Comparison of ENCODE assay signal across 8 mouse cellular contexts in genomic region chr1:127206881-127207555, GRCm38 (mm10). TPM values are rescaled to one million over a fixed set of nuclear protein-coding genes. Genes with fewer than 3 reads are reported as not detected.
DNase-seq lines count a peak whose midpoint lies in the region; ATAC-seq and TF ChIP-seq lines count a peak whose summit lies in the region.

No protein-coding gene starts in this region.

- no peak for DNase-seq in heart, postnatal 4 days
- DNase-seq in MEL (ENCODE audit: low read depth, low spot score) = peak; percentile 69
- DNase-seq in heart, postnatal 0 days (ENCODE audit: low spot score) = no peak
- DNase-seq in right cerebral cortex, adult 18-20 months = no peak
- DNase-seq in right cerebral cortex, postnatal 10 days (ENCODE audit: low spot score in 2 of 2) = no peak
- no peak for DNase-seq in ovary, postnatal 36 days (ENCODE audit: low spot score)

- no peak for TF ChIP-seq CTCF in MEL (IDR thresholded peaks at IDR 0.05 in 2 of 3, conservative IDR thresholded peaks at IDR 0.05 in 1 of 3; ENCODE audit: control insufficient read depth in 1 of 3, insufficient read depth in 1 of 3, low read depth in 2 of 3, low read length in 3 of 3, poor library complexity in 1 of 3, severe bottlenecking in 1 of 3)
- TF ChIP-seq CTCF in heart, postnatal 0 days (IDR thresholded peaks at IDR 0.05; ENCODE audit: low read depth) = no peak

- 61% methylated on average over 11 of the region's 11 CpGs for WGBS in heart, embryonic 12.5 days
- WGBS in heart, postnatal 0 days = 62% methylated on average over 11 of the region's 11 CpGs

- no peak for TF ChIP-seq POLR2A in MEL (IDR thresholded peaks at IDR 0.05; ENCODE audit: control insufficient read depth in 1 of 2, insufficient read depth in 1 of 2, low read depth in 1 of 2, low read length in 2 of 2, poor library complexity in 1 of 2)

- TF ChIP-seq EP300 in MEL (IDR thresholded peaks at IDR 0.05; ENCODE audit: low read depth in 1 of 2, low read length in 2 of 2) = no peak
- TF ChIP-seq EP300 in heart, postnatal 0 days (IDR thresholded peaks at IDR 0.05; ENCODE audit: low read depth) = no peak

- peaks cover 42% of the 10 kb centered on the region for H3K79me2 ChIP-seq in MEL (ENCODE audit: control insufficient read depth, insufficient read depth, low read length, poor library complexity)

- no peak overlapping the region for H3K27ac ChIP-seq in heart, embryonic 12.5 days (ENCODE audit: poor library complexity, severe bottlenecking)
- peak overlapping the region; percentile 5 for H3K27ac ChIP-seq in MEL (ENCODE audit: control insufficient read depth, low read depth, low read length)
- no peak overlapping the region for H3K27ac ChIP-seq in heart, postnatal 0 days (ENCODE audit: low read depth)

- peaks cover 5% of the 10 kb centered on the region for H3K4me1 ChIP-seq in heart, embryonic 12.5 days (replicated peaks)
- peaks cover 2 to 22% of the 10 kb centered on the region in 2 experiments for H3K4me1 ChIP-seq in MEL (ENCODE audit: control insufficient read depth in 1 of 2, insufficient read depth in 2 of 2, low read length in 2 of 2)
- H3K4me1 ChIP-seq in heart, postnatal 0 days (ENCODE audit: control insufficient read depth, insufficient read depth) = peaks cover 14% of the 10 kb centered on the region; the same call in 1 of the 2 replicates
- H3K4me1 ChIP-seq in megakaryocyte, embryonic 14.5 days = peaks cover 60% of the 10 kb centered on the region

- ATAC-seq in heart, embryonic 12.5 days (ENCODE audit: insufficient number of reproducible peaks, low FRiP score) = no peak
- ATAC-seq in heart, postnatal 0 days (ENCODE audit: insufficient read depth, low read depth) = no peak

- no peak for TF ChIP-seq RAD21 in MEL (IDR thresholded peaks at IDR 0.05; ENCODE audit: low read depth, low read length)

- H3K36me3 ChIP-seq in heart, embryonic 12.5 days = no peaks in the 10 kb centered on the region
- H3K36me3 ChIP-seq in MEL (ENCODE audit: control insufficient read depth in 1 of 2, insufficient read depth in 2 of 2, low read length in 2 of 2) = peaks cover 0 to 10% of the 10 kb centered on the region in 2 experiments; a peak in 2 of 4 replicates
- no peaks in the 10 kb centered on the region for H3K36me3 ChIP-seq in heart, postnatal 0 days (replicated peaks; ENCODE audit: control insufficient read depth, insufficient read depth, low read length)
- H3K36me3 ChIP-seq in megakaryocyte, embryonic 14.5 days (replicated peaks; ENCODE audit: low read length) = peaks cover 3% of the 10 kb centered on the region

- H3K27me3 ChIP-seq in heart, embryonic 12.5 days (replicated peaks) = no peaks in the 10 kb centered on the region
- H3K27me3 ChIP-seq in MEL (ENCODE audit: control insufficient read depth in 1 of 2, insufficient read depth in 2 of 2, low read length in 2 of 2) = no peaks in the 10 kb centered on the region
- no peaks in the 10 kb centered on the region for H3K27me3 ChIP-seq in heart, postnatal 0 days (ENCODE audit: control insufficient read depth, insufficient read depth, low read length)
- no peaks in the 10 kb centered on the region for H3K27me3 ChIP-seq in megakaryocyte, embryonic 14.5 days (replicated peaks)

- peak overlapping the region; percentile 85 for H3K9ac ChIP-seq in heart, embryonic 12.5 days
- H3K9ac ChIP-seq in MEL (ENCODE audit: control insufficient read depth, low read depth, low read length, poor library complexity, severe bottlenecking) = peak overlapping the region; percentile 77
- 0 out of 2 replicates have a peak overlapping the region, but pooled peaks have one; percentile 26 for H3K9ac ChIP-seq in heart, postnatal 0 days (replicated peaks; ENCODE audit: low read depth, low read length)

- no peaks in the 10 kb centered on the region for H3K9me3 ChIP-seq in heart, embryonic 12.5 days (replicated peaks)
- H3K9me3 ChIP-seq in MEL (replicated peaks; ENCODE audit: insufficient read depth, low read length) = no peaks in the 10 kb centered on the region
- no peaks in the 10 kb centered on the region for H3K9me3 ChIP-seq in heart, postnatal 0 days (replicated peaks; ENCODE audit: control insufficient read depth, low read length)
- no peaks in the 10 kb centered on the region for H3K9me3 ChIP-seq in megakaryocyte, embryonic 14.5 days

- peak overlapping the region; percentile 80; the same call in 1 of the 2 replicates for H3K4me3 ChIP-seq in heart, embryonic 12.5 days
- peak overlapping the region; percentile 81 to 98 for H3K4me3 ChIP-seq in MEL (ENCODE audit: control insufficient read depth in 1 of 2, insufficient read depth in 1 of 2, low read depth in 2 of 2, low read length in 2 of 2)
- H3K4me3 ChIP-seq in heart, postnatal 0 days (ENCODE audit: low read depth, low read length) = peak overlapping the region; percentile 93
- peak overlapping the region; percentile 99 for H3K4me3 ChIP-seq in megakaryocyte, embryonic 14.5 days (replicated peaks)

- H3K4me2 ChIP-seq in heart, embryonic 12.5 days = peak overlapping the region; percentile 98
- peak overlapping the region; percentile 84 for H3K4me2 ChIP-seq in heart, postnatal 0 days (ENCODE audit: low read depth, low read length)

TF ChIP-seq in MEL, 35 proteins besides CTCF, POLR2A, EP300 and RAD21:
- TF ChIP-seq USF2 (IDR thresholded peaks at IDR 0.05; ENCODE audit: borderline replicate concordance in 1 of 2, insufficient read depth in 1 of 2, low read depth in 1 of 2, low read length in 2 of 2) (no peak), SIN3A (IDR thresholded peaks at IDR 0.05; ENCODE audit: low read length) (0 out of 2 replicates have a peak, but pooled peaks have one; percentile 33), TAL1 (IDR thresholded peaks at IDR 0.05; ENCODE audit: low read length) (no peak), MXI1 (IDR thresholded peaks at IDR 0.05; ENCODE audit: low read depth, low read length) (no peak; the same call in 1 of the 2 replicates), BHLHE40 (IDR thresholded peaks at IDR 0.05; ENCODE audit: borderline replicate concordance, low read depth, low read length) (no peak), MYC (IDR thresholded peaks at IDR 0.05; ENCODE audit: low read depth, low read length) (no peak), MAFK (IDR thresholded peaks at IDR 0.05; ENCODE audit: borderline replicate concordance, low read depth, low read length) (no peak), GATA1 (IDR thresholded peaks at IDR 0.05; ENCODE audit: low read depth, low read length) (no peak)

RNA-seq across cellular contexts. Expression of gene Mgat5, which starts 2.2 kb away (rescaled TPM):
- 4.1 and 4.3 TPM in 2 replicates for polyA plus RNA-seq in heart, embryonic 12.5 days (2016; fragmentation: Nextera tagmentation; extraction: Ambion mirVana)
- total RNA-seq in heart, postnatal 4 days (2021) = 10 to 100 TPM; 18.3 to 21.4 TPM
- 9.5 and 12.4 TPM in 2 replicates for total RNA-seq in MEL (2012; rRNA removed)
- polyA plus RNA-seq in MEL (2012; ENCODE audit: insufficient read depth in 1 of 2, insufficient read length in 2 of 2, low read depth in 1 of 2, low replicate concordance in 2 of 2, missing spikeins in 1 of 2) = 1 to 10 TPM in 1 of 2 experiments, not detected in 1; 6.9 TPM
- 11.2 and 14.6 TPM in 2 replicates for total RNA-seq in heart, postnatal 0 days (2014; rRNA removed; ENCODE audit: low replicate concordance)
- 2.1 and 2.4 TPM in 2 replicates for polyA plus RNA-seq in heart, postnatal 0 days (2015; fragmentation: Nextera tagmentation; extraction: Ambion mirVana)
- 0.91 and 2.4 TPM in 2 replicates for polyA plus RNA-seq in megakaryocyte, embryonic 14.5 days (2012; ENCODE audit: insufficient read depth, low replicate concordance)

Comparison
In these comparisons a context has a peak if more than half of its experiments do, and no peak if none do; other contexts are left out.
1. H3K9ac ChIP-seq: peak in every context shown above with its lines; median percentile 85 in heart, embryonic 12.5 days; 77 in MEL; 26 in heart, postnatal 0 days.